Mouse (Mus musculus) heart, embryonic 14.5 days (tissue): ENCODE measurements around the gene Agap1. TPM values are rescaled to one million over a fixed set of nuclear protein-coding genes. Genes with fewer than 3 reads are reported as not detected.
A peak's percentile ranks its signal among the peaks of the same experiment; 100 is the strongest.

Experiments used
- ATAC-seq: fragments of 200-750 bp; cut with Nextera tagmentation; 2 replicates; pipeline ENCODE4 v1.8.0; 2017; ENCODE audit warnings: low read depth, moderate TSS enrichment; ENCODE audit not compliant: insufficient number of reproducible peaks, insufficient read depth, low FRiP score
- H3K27ac ChIP-seq, 2 experiments: fragments of 200-500 bp in 1 of 2; fragments of 300-500 bp in 1 of 2; sonication (generic) in 1 of 2; replicated peaks in 1 of 2; 2 replicates each; pipeline ENCODE4 v1.5.1; 2012 to 2014; ENCODE audit warnings: low read depth in 2 of 2, low read length in 2 of 2, control low read depth in 1 of 2, mild to moderate bottlenecking in 1 of 2, mixed read lengths in 1 of 2; ENCODE audit not compliant: control insufficient read depth in 1 of 2, insufficient read depth in 1 of 2
- H3K27me3 ChIP-seq: fragments of 300-500 bp; sonication (generic); 2 replicates; pipeline ENCODE4 v1.6.1; 2014; ENCODE audit warnings: mild to moderate bottlenecking, low read length, control low read depth; ENCODE audit not compliant: control insufficient read depth, insufficient read depth
- H3K36me3 ChIP-seq: fragments of 300-500 bp; sonication (generic); 2 replicates; pipeline ENCODE4 v1.6.1; 2014; ENCODE audit warnings: mild to moderate bottlenecking, control low read depth, low read length, mixed read lengths; ENCODE audit not compliant: control insufficient read depth, insufficient read depth
- H3K4me1 ChIP-seq, 2 experiments: fragments of 200-500 bp in 1 of 2; fragments of 300-500 bp in 1 of 2; sonication (generic) in 1 of 2; 2 replicates each; pipeline ENCODE4 v1.6.1; 2012 to 2014; ENCODE audit warnings: low read length in 2 of 2, control low read depth in 1 of 2, mixed read lengths in 1 of 2; ENCODE audit not compliant: control insufficient read depth in 2 of 2, insufficient read depth in 2 of 2
- H3K4me2 ChIP-seq: fragments of 300-500 bp; sonication (generic); 2 replicates; pipeline ENCODE4 v1.6.1; 2014; ENCODE audit warnings: mild to moderate bottlenecking, low read length
- H3K4me3 ChIP-seq, 2 experiments: fragments of 200-500 bp in 1 of 2; fragments of 300-500 bp in 1 of 2; sonication (generic) in 1 of 2; 2 replicates each; pipeline ENCODE4 v1.5.1; 2012 to 2014; ENCODE audit warnings: low read length in 2 of 2, mild to moderate bottlenecking in 2 of 2, control low read depth in 1 of 2, low read depth in 1 of 2, moderate library complexity in 1 of 2; ENCODE audit not compliant: control insufficient read depth in 1 of 2, insufficient read depth in 1 of 2
- H3K9ac ChIP-seq: fragments of 300-500 bp; sonication (generic); 2 replicates; pipeline ENCODE4 v1.6.1; 2014; ENCODE audit warnings: mild to moderate bottlenecking, low read length
- H3K9me3 ChIP-seq: fragments of 300-500 bp; sonication (generic); 2 replicates; pipeline ENCODE4 v1.6.1; 2016; ENCODE audit warnings: low read length, control low read depth; ENCODE audit not compliant: control insufficient read depth
- WGBS: fragments of 180-500 bp; shearing (Covaris S2); extraction: QIAGEN DNeasy Blood & Tissue Kit; methylation state at CpG from one replicate; pipeline ENCODE4 v1.1.7; 2014; 5-methylcytosine and 5-hydroxymethylcytosine counted together
- polyA plus RNA-seq: library from polyadenylated mRNA; unstranded; fragments of >200 nt; fragmentation: Nextera tagmentation; extraction: Ambion mirVana; gene quantifications from 2 replicates; pipeline ENCODE4 v1.2.1, GENCODE M21; 2014

The Agap1 gene
- polyA plus RNA-seq: 13.4 and 17.0 TPM in 2 replicates

- Histone ChIP-seq H3K36me3 (no peaks in the 10 kb centered on the region), H3K4me3 (peak within 1 kb of the TSS; percentile 72 to 89), H3K4me1 (peaks cover 15 to 23% of the 10 kb centered on the region in 2 experiments), H3K27ac (peak within 1 kb of the TSS; percentile 61 to 85), H3K9ac (peak within 1 kb of the TSS; percentile 93), H3K9me3 (peaks cover 8% of the 10 kb centered on the region; the same call in 1 of the 2 replicates), H3K4me2 (peak within 1 kb of the TSS; percentile 99), H3K27me3 (no peaks in the 10 kb centered on the region)
- WGBS: under 1% methylated on average over 104 of the region's 118 CpGs
- peak; percentile 91 for ATAC-seq
These were observed at the start of gene Agap1 for GRCm38 (mm10) chr1:89454196-89455123. TSS of gene Agap1 (plus strand) at chr1:89454806.

GRCm38 (mm10) chr1:89405991-89406390 is 48.6 kb upstream of the Agap1 start:
- no peak overlapping the region for H3K4me2 ChIP-seq
- H3K4me3 ChIP-seq: no peak overlapping the region
- H3K4me1 ChIP-seq: no peaks in the 10 kb centered on the region
- no peak for ATAC-seq
- 0 out of 2 replicates have a peak, but pooled peaks cover 3% of the 10 kb centered on the region for H3K9me3 ChIP-seq
- no peaks in the 10 kb centered on the region for H3K27me3 ChIP-seq
- H3K27ac ChIP-seq: no peak overlapping the region
- no peaks in the 10 kb centered on the region for H3K36me3 ChIP-seq
- 71% methylated on average over 6 of the region's 6 CpGs for WGBS
- no peak overlapping the region for H3K9ac ChIP-seq

- no peak overlapping the region for H3K9ac ChIP-seq
- ATAC-seq: no peak
- 0 out of 2 replicates have a peak, but pooled peaks cover 3% of the 10 kb centered on the region for H3K9me3 ChIP-seq
- no peaks in the 10 kb centered on the region for H3K27me3 ChIP-seq
- no peak overlapping the region for H3K27ac ChIP-seq
- H3K4me1 ChIP-seq: no peaks in the 10 kb centered on the region
- WGBS: 76% methylated on average over 8 of the region's 8 CpGs
- no peak overlapping the region for H3K4me3 ChIP-seq
- H3K4me2 ChIP-seq: no peak overlapping the region
- no peaks in the 10 kb centered on the region for H3K36me3 ChIP-seq
These were observed 46.6 kb upstream of the Agap1 start for GRCm38 (mm10) chr1:89407986-89408385.

- Histone ChIP-seq H3K36me3 (no peaks in the 10 kb centered on the region), H3K9me3 (no peaks in the 10 kb centered on the region), H3K4me3 (no peak overlapping the region), H3K4me2 (no peak overlapping the region), H3K27ac (no peak overlapping the region), H3K9ac (no peak overlapping the region), H3K4me1 (no peaks in the 10 kb centered on the region), H3K27me3 (no peaks in the 10 kb centered on the region)
- 70% methylated on average over 2 of the region's 2 CpGs for WGBS
- no peak for ATAC-seq
These were observed 41.5 kb upstream of the Agap1 start for GRCm38 (mm10) chr1:89413122-89413521.

- no peak overlapping the region for H3K4me2 ChIP-seq
- no peak overlapping the region for H3K4me3 ChIP-seq
- H3K9ac ChIP-seq: no peak overlapping the region
- no peaks in the 10 kb centered on the region for H3K27me3 ChIP-seq
- H3K9me3 ChIP-seq: no peaks in the 10 kb centered on the region
- no peak for ATAC-seq
- 85% methylated on average over 9 of the region's 9 CpGs for WGBS
- H3K36me3 ChIP-seq: no peaks in the 10 kb centered on the region
- H3K27ac ChIP-seq: no peak overlapping the region
- no peaks in the 10 kb centered on the region for H3K4me1 ChIP-seq
These were observed 40.0 kb upstream of the Agap1 start for GRCm38 (mm10) chr1:89414563-89414962.

GRCm38 (mm10) chr1:89416929-89417328 is 37.7 kb upstream of the Agap1 start:
- H3K4me2 ChIP-seq: no peak overlapping the region
- 34% methylated on average over 5 of the region's 5 CpGs for WGBS
- H3K4me1 ChIP-seq: no peaks in the 10 kb centered on the region
- H3K36me3 ChIP-seq: no peaks in the 10 kb centered on the region
- no peaks in the 10 kb centered on the region for H3K9me3 ChIP-seq
- H3K9ac ChIP-seq: no peak overlapping the region
- no peaks in the 10 kb centered on the region for H3K27me3 ChIP-seq
- no peak for ATAC-seq
- H3K27ac ChIP-seq: no peak overlapping the region
- no peak overlapping the region for H3K4me3 ChIP-seq

- H3K9ac ChIP-seq: no peak overlapping the region
- 57% methylated on average over 11 of the region's 11 CpGs for WGBS
- peaks cover 5 to 6% of the 10 kb centered on the region in 2 experiments; a peak in 3 of 4 replicates for H3K4me1 ChIP-seq
- no peak for ATAC-seq
- H3K4me2 ChIP-seq: no peak overlapping the region
- peak overlapping the region in 1 of 2 experiments; percentile 30; a peak in 1 of 4 replicates for H3K27ac ChIP-seq
- no peak overlapping the region for H3K4me3 ChIP-seq
- H3K9me3 ChIP-seq: no peaks in the 10 kb centered on the region
- H3K27me3 ChIP-seq: no peaks in the 10 kb centered on the region
- no peaks in the 10 kb centered on the region for H3K36me3 ChIP-seq
These were observed 34.0 kb upstream of the Agap1 start for GRCm38 (mm10) chr1:89420642-89421041.
